Mouse (Mus musculus): ENCODE results near the gene Nxn.

- no peak for TF ChIP-seq CTCF (IDR thresholded peaks at IDR 0.05; ENCODE audit: low read depth)
- no peak for TF ChIP-seq EP300 (IDR thresholded peaks at IDR 0.05; ENCODE audit: low read depth)
Measured at GRCm38 (mm10) chr11:76239750-76240149, 159.2 kb downstream of the Nxn start.

Data from liver, embryonic 14.5 days (tissue).